Mouse (Mus musculus): ENCODE measurements around the gene Tmem63a. TPM values are rescaled to one million over a fixed set of nuclear protein-coding genes. Genes with fewer than 3 reads are reported as not detected.
A peak's percentile ranks its signal among the peaks of the same experiment; 100 is the strongest.
"Not testable (repeated sequence)": the region's sequence is repeated elsewhere in the genome, so short reads cannot be mapped to it uniquely, and the experiment has no call there.

Gene Tmem63a
- total RNA-seq, 4 experiments from 2014 or later = 12.3 to 15.1 (median 13.9) TPM

GRCm38 (mm10) chr1:180926286-180926685 is 15.9 kb upstream of the Tmem63a start:
- no peak for DNase-seq (ENCODE audit: low spot score)

GRCm38 (mm10) chr1:180929599-180929998 is 12.5 kb upstream of the Tmem63a start:
- DNase-seq (ENCODE audit: low spot score) = no peak

GRCm38 (mm10) chr1:180931106-180931505 is 11.0 kb upstream of the Tmem63a start:
- DNase-seq (ENCODE audit: low spot score) = no peak

- no peak for DNase-seq (ENCODE audit: low spot score)
These were observed 8.5 kb upstream of the Tmem63a start for GRCm38 (mm10) chr1:180933659-180934058.

- DNase-seq (ENCODE audit: low spot score) = no peak
These were observed 7.4 kb upstream of the Tmem63a start, which contains the start of gene Lefty1 for GRCm38 (mm10) chr1:180934467-180935419. Lefty1 (plus strand) TSS chr1:180935022.

- DNase-seq (ENCODE audit: low spot score) = not testable (repeated sequence)
These were observed 5.3 kb upstream of the Tmem63a start for GRCm38 (mm10) chr1:180936610-180937398.

GRCm38 (mm10) chr1:180937631-180938030 is 4.5 kb upstream of the Tmem63a start:
- DNase-seq (ENCODE audit: low spot score) = not testable (repeated sequence)

GRCm38 (mm10) chr1:180938781-180939180 is 3.4 kb upstream of the Tmem63a start:
- not testable (repeated sequence) for DNase-seq (ENCODE audit: low spot score)

- DNase-seq (ENCODE audit: low spot score) = no peak
These were observed 1.2 kb upstream of the Tmem63a start for GRCm38 (mm10) chr1:180940776-180941460.

GRCm38 (mm10) chr1:180941726-180942125 is 418 bp upstream of the Tmem63a start:
- no peak for DNase-seq (ENCODE audit: low spot score)

- no peak for DNase-seq (ENCODE audit: low spot score)
These were observed 994 bp downstream of the Tmem63a start for GRCm38 (mm10) chr1:180943032-180943644.

GRCm38 (mm10) chr1:180943896-180944295 is 1.8 kb downstream of the Tmem63a start:
- no peak for DNase-seq (ENCODE audit: low spot score)

- DNase-seq (ENCODE audit: low spot score) = no peak
These were observed 2.4 kb downstream of the Tmem63a start for GRCm38 (mm10) chr1:180944553-180944952.

- DNase-seq (ENCODE audit: low spot score) = peak; percentile 52
These were observed 3.1 kb downstream of the Tmem63a start for GRCm38 (mm10) chr1:180945001-180945980.

GRCm38 (mm10) chr1:180946448-180946847 is 4.3 kb downstream of the Tmem63a start:
- DNase-seq (ENCODE audit: low spot score) = no peak

GRCm38 (mm10) chr1:180952085-180952746 is 10.1 kb downstream of the Tmem63a start:
- DNase-seq (ENCODE audit: low spot score) = no peak

GRCm38 (mm10) chr1:180952808-180953207 is 10.7 kb downstream of the Tmem63a start:
- no peak for DNase-seq (ENCODE audit: low spot score)

- DNase-seq (ENCODE audit: low spot score) = no peak
These were observed 14.3 kb downstream of the Tmem63a start for GRCm38 (mm10) chr1:180956401-180956800.

GRCm38 (mm10) chr1:180956973-180957381 is 14.8 kb downstream of the Tmem63a start:
- peak; percentile 52 for DNase-seq (ENCODE audit: low spot score)
